14 mouse cellular contexts compared by ENCODE assay signal in the genomic region with DNA sequence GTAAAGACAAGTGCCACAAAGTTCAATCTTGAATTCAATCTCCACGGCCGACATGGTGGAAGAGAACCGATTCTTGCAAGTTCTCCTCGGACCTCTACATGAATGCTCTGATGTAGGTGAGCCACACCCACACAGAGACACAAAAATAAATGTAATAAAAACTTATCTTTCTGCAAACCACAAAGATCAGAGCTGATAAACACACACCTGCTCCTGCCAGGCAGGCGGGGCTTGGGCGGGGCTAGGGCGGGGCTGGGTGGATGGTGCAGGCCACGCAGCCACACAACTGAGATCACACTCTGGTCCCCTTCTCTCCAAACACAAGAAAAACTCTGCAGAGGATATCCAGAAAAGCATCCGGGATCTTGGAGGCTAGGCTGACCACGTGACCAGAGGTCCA. TPM values are rescaled to one million over a fixed set of nuclear protein-coding genes. Genes with fewer than 3 reads are reported as not detected.
DNase-seq lines count a peak whose midpoint lies in the region; ATAC-seq and TF ChIP-seq lines count a peak whose summit lies in the region.
"Had no signal": no experiment of that assay in that cellular context is flagged by ENCODE, and none has a peak within 500 bp of the region (broad histone marks: within the 10 kb centered on the region; RNA-seq: fewer than 3 reads in every experiment).

No protein-coding gene starts in this region.

- no peaks in the 10 kb centered on the region for H3K9me3 ChIP-seq in liver, embryonic 11.5 days (ENCODE audit: control insufficient read depth, low read length)
- H3K9me3 ChIP-seq in stomach, postnatal 0 days (ENCODE audit: control insufficient read depth, low read length), result no peaks in the 10 kb centered on the region
- H3K9me3 ChIP-seq: kidney, embryonic 15.5 days; lung, embryonic 15.5 days; megakaryocyte, embryonic 14.5 days had no signal

- H3K4me2 ChIP-seq in liver, embryonic 11.5 days, result 0 out of 2 replicates have a peak overlapping the region, but pooled peaks have one; percentile 2
- no peak overlapping the region for H3K4me2 ChIP-seq in stomach, postnatal 0 days (replicated peaks; ENCODE audit: low read depth)
- H3K4me2 ChIP-seq: hindbrain, embryonic 14.5 days; kidney, embryonic 15.5 days; lung, embryonic 15.5 days had no signal

- H3K27me3 ChIP-seq in liver, embryonic 11.5 days (replicated peaks; ENCODE audit: control insufficient read depth, insufficient read depth, low read length), result no peaks in the 10 kb centered on the region
- H3K27me3 ChIP-seq in stomach, postnatal 0 days (ENCODE audit: control insufficient read depth, insufficient read depth, low read length), result no peaks in the 10 kb centered on the region
- H3K27me3 ChIP-seq: kidney, embryonic 15.5 days; lung, embryonic 15.5 days; megakaryocyte, embryonic 14.5 days had no signal

- TF ChIP-seq EP300 in stomach, postnatal 0 days (optimal IDR thresholded peaks at IDR 0.05), result no peak

- H3K4me1 ChIP-seq in liver, embryonic 11.5 days (replicated peaks; ENCODE audit: control insufficient read depth, insufficient read depth, low read length), result peaks cover 28% of the 10 kb centered on the region
- peaks cover 5% of the 10 kb centered on the region; the same call in 1 of the 2 replicates for H3K4me1 ChIP-seq in stomach, postnatal 0 days (replicated peaks; ENCODE audit: control insufficient read depth, insufficient read depth)

- WGBS in liver, embryonic 11.5 days, result 75% methylated on average over 10 of the region's 10 CpGs
- WGBS in stomach, postnatal 0 days, result 60% methylated on average over 10 of the region's 10 CpGs

- DNase-seq in CD4-positive helper T cell, adult 2 months (ENCODE audit: low read depth, low spot score), result peak; percentile 83
- DNase-seq in T-cell, adult 2 months (ENCODE audit: low spot score), result peak; percentile 61
- DNase-seq in liver, embryonic 11.5 days (ENCODE audit: low spot score), result no peak
- peak; percentile 31 for DNase-seq in stomach, postnatal 0 days (ENCODE audit: low spot score)
- no peak for DNase-seq in embryo, embryonic 10 days (ENCODE audit: low spot score)
- DNase-seq in neural tube, embryonic 10.5 days (ENCODE audit: extremely low spot score, low spot score), result no peak
- DNase-seq in ovary, postnatal 10 days (ENCODE audit: low spot score), result no peak
- DNase-seq: cerebellum, postnatal 36 days; gastrocnemius, postnatal 14 days; heart, postnatal 10 days had no signal

- no peak overlapping the region for H3K9ac ChIP-seq in liver, embryonic 11.5 days (ENCODE audit: low read depth, low read length)
- no peak overlapping the region for H3K9ac ChIP-seq in stomach, postnatal 0 days (ENCODE audit: low read length)
- H3K9ac ChIP-seq: hindbrain, embryonic 14.5 days; kidney, embryonic 15.5 days; lung, embryonic 15.5 days had no signal

- no peak for TF ChIP-seq CTCF in stomach, postnatal 0 days (IDR thresholded peaks at IDR 0.05; ENCODE audit: low read depth)

- no peak overlapping the region for H3K4me3 ChIP-seq in liver, embryonic 11.5 days (ENCODE audit: low read depth, low read length)
- H3K4me3 ChIP-seq in stomach, postnatal 0 days (ENCODE audit: low read depth, low read length), result no peak overlapping the region
- H3K4me3 ChIP-seq: kidney, embryonic 15.5 days; lung, embryonic 15.5 days; megakaryocyte, embryonic 14.5 days had no signal

- ATAC-seq in liver, embryonic 11.5 days (replicated peaks; ENCODE audit: low FRiP score), result no peak
- ATAC-seq in stomach, postnatal 0 days (ENCODE audit: low FRiP score, low TSS enrichment), result no peak

- H3K36me3 ChIP-seq in liver, embryonic 11.5 days (ENCODE audit: control insufficient read depth, insufficient read depth, low read length), result peaks cover 4% of the 10 kb centered on the region; the same call in 1 of the 2 replicates
- H3K36me3 ChIP-seq in stomach, postnatal 0 days (ENCODE audit: control insufficient read depth, insufficient read depth, low read length), result peaks cover 6% of the 10 kb centered on the region

- H3K27ac ChIP-seq in liver, embryonic 11.5 days (ENCODE audit: low read depth, low read length), result no peak overlapping the region
- H3K27ac ChIP-seq in stomach, postnatal 0 days (replicated peaks), result no peak overlapping the region
- H3K27ac ChIP-seq: hindbrain, embryonic 14.5 days; kidney, embryonic 15.5 days; lung, embryonic 15.5 days had no signal

RNA-seq across cellular contexts. Expression of a gene that starts 4.3 kb away (rescaled TPM):
- polyA plus RNA-seq in liver, embryonic 11.5 days (2014; fragmentation: Nextera tagmentation; extraction: Ambion mirVana), result 126 and 132 TPM in 2 replicates
- 77.0 and 77.9 TPM in 2 replicates for polyA plus RNA-seq in stomach, postnatal 0 days (2015; fragmentation: Nextera tagmentation; extraction: Ambion mirVana)

RNA-seq across cellular contexts. Expression of a gene that starts 42.6 kb away (rescaled TPM):
- polyA plus RNA-seq in liver, embryonic 11.5 days (2014; fragmentation: Nextera tagmentation; extraction: Ambion mirVana), result 14.8 and 15.2 TPM in 2 replicates
- polyA plus RNA-seq in stomach, postnatal 0 days (2015; fragmentation: Nextera tagmentation; extraction: Ambion mirVana), result 3.4 and 3.8 TPM in 2 replicates

Comparison
In these comparisons a context has a peak if more than half of its experiments do, and no peak if none do; other contexts are left out.
1. DNase-seq: peak in CD4-positive helper T cell, adult 2 months (single experiment), T-cell, adult 2 months (single experiment) and stomach, postnatal 0 days (single experiment); none in liver, embryonic 11.5 days (single experiment), embryo, embryonic 10 days (single experiment), neural tube, embryonic 10.5 days (single experiment) and ovary, postnatal 10 days (single experiment).